In the genomic region with DNA sequence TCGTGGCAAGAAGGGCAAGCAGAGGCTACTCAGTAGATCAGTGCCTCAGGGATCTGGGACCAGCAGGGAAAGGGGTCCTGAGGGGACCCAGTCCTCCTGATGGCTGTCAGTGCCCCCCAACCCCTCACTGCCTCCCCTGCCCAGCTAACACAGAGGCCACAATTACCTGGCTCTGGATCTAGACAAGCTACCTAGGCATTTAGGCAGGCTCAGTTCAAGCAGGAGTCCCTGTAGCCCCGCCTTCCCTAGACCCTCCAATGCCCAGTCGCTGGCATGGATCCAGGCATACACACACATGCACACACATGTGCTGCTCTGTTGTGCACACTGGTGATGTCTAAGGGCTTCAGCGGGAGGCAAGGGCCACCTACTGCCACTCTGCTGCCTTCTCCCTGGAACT, we compare ENCODE assay signal across 22 mouse cellular contexts. TPM values are rescaled to one million over a fixed set of nuclear protein-coding genes. Genes with fewer than 3 reads are reported as not detected.
"Had no signal": no experiment of that assay in that cellular context is flagged by ENCODE, and none has a peak within 500 bp of the region (broad histone marks: within the 10 kb centered on the region; RNA-seq: fewer than 3 reads in every experiment).

No protein-coding gene starts in this region.

- H3K9me3 ChIP-seq: liver, embryonic 15.5 days; lung, embryonic 15.5 days; midbrain, embryonic 15.5 days; neural tube, embryonic 12.5 days; stomach, embryonic 15.5 days had no signal

- ATAC-seq: liver, postnatal 0 days; lung, postnatal 0 days had no signal

- DNase-seq: liver, postnatal 0 days; lung, adult 2 months; lung, postnatal 14 days; lung, postnatal 36 days; right cerebral cortex, postnatal 14 days; thymus, adult 2 months; thymus, postnatal 25 days; thymus, postnatal 4 days had no signal

- H3K27me3 ChIP-seq: liver, embryonic 15.5 days; lung, embryonic 15.5 days; midbrain, embryonic 15.5 days; neural tube, embryonic 12.5 days; stomach, embryonic 15.5 days had no signal

- H3K4me3 ChIP-seq: liver, embryonic 15.5 days; lung, embryonic 15.5 days; midbrain, embryonic 15.5 days; neural tube, embryonic 12.5 days; stomach, embryonic 15.5 days had no signal

RNA-seq across cellular contexts. Expression of gene Il10, which starts 34.6 kb away (rescaled TPM):
- total RNA-seq: megakaryocyte progenitor cell, adult 5-6 weeks; midbrain, postnatal 0 days; monocyte, adult 5-6 weeks; neutrophil, adult 5-6 weeks had no signal
- polyA plus RNA-seq: liver, embryonic 15.5 days; lung, adult 2 months; lung, postnatal 0 days; midbrain, embryonic 11.5 days; midbrain, embryonic 15.5 days; midbrain, postnatal 0 days; neural tube, embryonic 12.5 days; neural tube, embryonic 14.5 days; stomach, embryonic 15.5 days; stomach, postnatal 0 days; testis, adult 2 months had no signal
